Mouse (Mus musculus) spleen, embryonic (tissue): ENCODE data around the gene Ankk1.

ENCODE experiments used
- CTCF ChIA-PET: fragments of 350-600 bp; sonication (Branson Sonifier 250); formaldehyde crosslinking; loops from one replicate; lab custom pipeline; 2022; lab: Charles Lee

Gene Ankk1

GRCm38 (mm10) chr9:49426921-49427320 lies at the start of gene Ankk1:
Gene Ankk1 (minus strand): TSS chr9:49427021.
- CTCF ChIA-PET, result no interaction called here

- CTCF ChIA-PET, result no interaction called here
Measured at GRCm38 (mm10) chr9:49472126-49472525, 45.3 kb upstream of the Ankk1 start.

DNA sequence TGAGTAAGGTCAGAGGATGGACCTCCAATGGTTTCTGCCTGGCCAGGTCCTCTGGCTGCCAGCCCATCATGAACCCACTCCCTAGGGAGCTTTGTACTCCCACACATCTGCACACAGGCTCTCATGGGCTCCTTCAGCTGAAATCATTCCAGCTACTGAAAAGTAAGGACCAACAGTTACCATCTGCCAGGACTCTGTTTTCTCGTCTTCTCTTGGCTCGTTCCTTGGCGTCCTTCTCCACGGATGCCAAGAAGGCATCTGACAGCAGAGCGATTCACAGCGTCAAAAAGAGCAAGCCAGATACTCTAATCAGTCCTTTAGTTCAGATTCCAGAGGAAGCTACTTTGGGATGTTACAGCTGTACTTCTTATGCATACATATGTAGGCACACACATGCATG lies 44.1 kb upstream of the Ankk1 start:
- CTCF ChIA-PET, result no interaction called here

DNA sequence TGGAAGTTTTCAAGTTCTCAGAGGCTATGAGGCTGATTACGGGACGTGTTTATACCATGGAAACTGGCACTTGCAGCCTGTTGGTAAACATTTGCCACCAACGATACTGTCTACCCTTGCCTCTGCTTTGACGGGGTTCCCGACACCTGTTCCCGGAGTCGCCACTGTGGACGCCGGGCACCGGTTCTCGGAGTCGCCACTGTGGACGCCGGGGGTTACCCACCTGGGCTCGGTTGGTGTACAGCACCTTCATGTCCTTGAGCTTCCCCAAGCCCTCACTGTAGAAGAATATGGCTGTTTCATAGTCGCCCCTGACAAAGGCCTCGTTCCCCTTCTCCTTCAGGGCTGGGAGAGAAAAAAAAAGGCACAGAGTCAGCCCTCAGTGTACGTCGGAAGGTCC lies 43.2 kb upstream of the Ankk1 start:
- CTCF ChIA-PET, result no interaction called here

DNA sequence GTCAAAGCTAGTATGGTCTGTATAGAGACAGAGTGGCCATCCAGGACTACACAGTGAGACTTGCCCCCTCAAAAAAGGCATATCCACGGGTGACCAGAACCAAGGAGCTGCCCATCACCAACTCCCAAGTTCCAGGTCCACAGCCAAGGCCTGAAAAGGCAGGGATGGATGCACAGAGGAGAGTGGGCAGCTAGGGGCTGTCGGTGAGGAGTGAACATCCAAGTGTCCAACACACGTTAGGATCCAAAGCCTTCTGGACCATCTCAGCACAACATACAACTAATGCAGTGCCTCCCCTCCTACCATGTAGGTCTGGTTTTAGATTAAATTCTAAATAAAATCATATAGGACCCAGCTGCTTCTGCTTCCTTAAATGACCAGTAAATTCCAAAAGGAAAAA lies 29.3 kb upstream of the Ankk1 start:
- CTCF ChIA-PET, result no interaction called here

DNA sequence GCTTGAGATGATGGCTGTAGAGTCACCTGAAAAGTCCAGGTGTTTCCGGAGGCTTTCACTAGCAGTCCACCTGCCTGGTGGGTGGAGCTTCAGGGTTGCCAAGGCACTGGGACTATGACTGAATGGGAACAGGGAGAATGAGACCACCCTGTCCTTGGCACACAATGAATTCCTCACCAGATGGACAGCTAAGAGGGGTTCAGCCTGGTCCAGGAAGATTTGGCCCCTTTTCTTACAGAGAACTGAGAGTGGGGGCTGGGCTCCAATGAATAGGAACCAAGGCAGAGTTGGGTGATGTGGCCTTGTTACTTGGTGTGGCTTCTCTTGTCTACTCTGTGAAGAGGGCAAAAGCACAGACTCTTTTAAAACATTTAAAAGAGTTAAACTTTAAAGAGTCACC lies 25.6 kb upstream of the Ankk1 start:
- CTCF ChIA-PET, result no interaction called here

DNA sequence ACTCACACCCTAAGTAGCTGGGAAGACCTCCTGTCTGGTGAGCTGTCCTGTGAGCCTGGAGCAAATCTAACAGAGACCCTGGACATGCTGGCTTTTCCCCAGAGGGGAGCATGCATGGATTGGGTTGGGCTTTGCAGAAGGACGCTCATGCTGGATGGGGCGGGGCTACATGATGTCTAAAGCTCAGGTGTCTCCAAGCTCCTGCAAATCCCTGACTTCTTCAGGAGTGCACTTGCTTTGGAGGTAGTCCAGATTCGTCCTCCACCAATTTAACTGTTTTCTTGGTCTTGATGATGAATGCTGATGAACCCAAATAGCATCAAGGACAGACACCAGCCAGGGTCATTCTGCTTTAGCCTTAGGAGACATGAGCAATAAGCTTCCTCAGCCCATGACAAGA lies 23.7 kb upstream of the Ankk1 start:
- CTCF ChIA-PET, result no interaction called here

DNA sequence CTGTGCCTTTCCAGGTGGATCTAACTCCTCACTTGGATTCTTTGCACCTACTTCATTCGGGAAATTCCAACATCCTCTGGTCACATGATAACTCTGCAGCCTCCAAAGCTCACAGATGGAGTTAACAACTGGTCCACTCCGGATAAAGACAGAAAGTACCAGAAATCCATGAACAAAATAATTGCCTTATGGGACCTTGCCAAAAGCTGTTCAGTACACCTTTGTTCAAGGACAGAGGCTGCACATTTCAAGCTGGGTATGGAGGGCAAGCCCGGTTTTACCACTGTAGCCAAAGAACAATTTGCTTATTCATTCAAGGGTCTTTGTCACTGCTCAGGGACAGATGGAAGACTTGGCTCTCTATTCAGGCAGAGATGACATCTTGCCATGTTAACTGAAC lies 15.8 kb upstream of the Ankk1 start:
- CTCF ChIA-PET, result no interaction called here

- CTCF ChIA-PET, result no interaction called here
Measured at GRCm38 (mm10) chr9:49427478-49427877, 657 bp upstream of the Ankk1 start.

DNA sequence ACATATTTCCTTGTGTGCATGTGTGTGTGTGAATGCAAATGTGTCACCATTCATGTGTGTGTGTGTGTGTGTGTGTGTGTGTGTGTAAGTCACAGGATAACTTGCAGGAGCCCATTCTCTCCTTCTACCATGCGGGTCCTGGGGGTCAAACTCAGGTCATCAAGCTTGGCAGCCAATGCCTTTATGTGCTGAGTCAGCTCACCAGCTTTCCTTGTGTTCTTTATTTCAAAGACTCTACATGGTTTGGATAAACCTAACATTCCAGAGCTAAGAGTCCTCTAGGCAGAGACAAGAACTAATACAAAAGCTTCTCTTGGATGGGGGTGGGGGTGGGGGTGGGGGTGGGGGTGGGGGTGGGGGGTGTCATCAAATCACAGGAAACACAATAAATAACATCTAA lies 1.2 kb downstream of the Ankk1 start:
- CTCF ChIA-PET, result interaction anchor here (0.6 kb wide), 1 partner anchor 66 kb away, joined by 8 read pairs; no protein-coding TSS in a partner anchor

- CTCF ChIA-PET, result interaction anchor here (0.6 kb wide), 1 partner anchor 25 kb away, joined by 4 read pairs; no protein-coding TSS in a partner anchor
Measured at GRCm38 (mm10) chr9:49423866-49424265, 3.0 kb downstream of the Ankk1 start.

DNA sequence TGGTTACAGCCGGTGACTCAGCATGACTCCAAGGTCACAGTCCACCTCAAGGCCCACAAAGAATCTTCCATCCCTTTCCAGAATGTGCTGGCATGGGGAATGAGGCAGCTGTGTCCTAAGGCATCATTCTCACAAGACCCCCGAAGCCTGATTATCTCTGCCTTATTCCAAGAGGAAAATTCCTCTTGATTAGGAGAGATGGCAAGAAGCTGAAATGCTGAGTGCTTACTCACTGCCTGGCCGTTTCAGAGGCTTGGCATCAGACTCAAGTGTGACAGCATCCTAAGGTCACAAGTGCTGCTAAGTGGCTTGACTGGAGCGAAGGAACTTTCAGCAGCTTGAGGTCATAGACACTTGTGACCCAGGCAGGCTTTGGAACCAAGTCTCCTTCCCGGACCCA lies 16.2 kb downstream of the Ankk1 start:
- CTCF ChIA-PET, result no interaction called here

- CTCF ChIA-PET, result no interaction called here
Measured at GRCm38 (mm10) chr9:49407028-49407427, 19.8 kb downstream of the Ankk1 start.

DNA sequence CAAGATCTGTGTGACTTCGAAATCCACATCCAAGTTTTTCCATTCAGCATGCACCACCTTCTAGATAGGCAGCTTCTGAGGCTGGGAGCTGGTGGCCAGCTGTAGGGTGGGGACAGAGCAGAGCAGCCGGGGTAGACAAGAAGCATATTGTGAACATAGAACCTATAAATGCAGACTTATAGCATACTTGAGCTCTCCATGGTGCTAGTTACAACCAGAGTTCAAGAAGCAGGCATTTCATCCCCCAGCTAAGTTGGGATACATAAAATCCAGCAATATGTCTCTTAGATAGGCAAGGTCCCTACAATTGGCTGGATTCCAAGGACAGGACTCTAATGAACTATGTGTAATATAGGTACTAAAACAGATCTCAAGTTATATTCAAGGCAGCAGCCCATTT lies 23.1 kb downstream of the Ankk1 start:
- CTCF ChIA-PET, result no interaction called here

- CTCF ChIA-PET, result no interaction called here
Measured at GRCm38 (mm10) chr9:49396006-49396405, 30.8 kb downstream of the Ankk1 start.

DNA sequence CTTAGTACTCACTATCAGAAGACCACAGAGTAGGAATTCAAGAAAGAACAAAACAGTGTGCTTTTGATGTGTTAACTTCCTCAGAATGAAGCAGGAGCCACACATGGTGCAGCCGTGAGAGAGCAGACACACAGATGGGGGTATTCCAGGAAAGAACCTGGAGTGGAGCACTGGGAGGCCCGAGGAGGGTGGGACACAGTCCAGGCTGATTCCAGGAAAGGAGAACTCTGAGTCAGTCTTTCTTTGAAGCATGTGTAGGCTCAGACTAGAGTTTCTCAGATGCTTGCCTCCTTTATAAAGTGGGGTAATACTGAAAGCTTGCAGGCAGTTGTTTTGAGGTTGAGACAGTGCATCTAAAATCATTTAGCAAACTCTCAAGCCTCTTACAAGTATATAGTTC lies 34.6 kb downstream of the Ankk1 start:
- CTCF ChIA-PET, result no interaction called here

DNA sequence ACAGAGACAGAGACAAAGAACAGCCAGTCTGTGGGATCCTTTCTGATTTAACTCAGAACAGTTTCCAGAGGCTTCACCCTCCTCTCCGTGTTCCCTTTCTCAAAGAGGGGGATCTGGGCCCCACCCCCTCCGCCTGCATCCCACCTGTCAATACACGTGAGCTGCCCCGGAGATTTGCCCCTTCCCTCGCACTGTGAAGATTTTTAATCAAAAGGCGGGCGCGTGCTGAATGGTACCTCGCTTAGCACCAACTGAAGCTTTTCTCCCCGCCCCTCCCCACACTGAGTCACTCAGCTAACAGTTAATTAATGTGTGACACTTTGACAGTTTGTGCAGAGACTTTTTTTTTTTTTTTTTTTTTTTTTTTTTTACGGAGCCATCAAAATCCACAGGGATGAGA lies 40.7 kb downstream of the Ankk1 start:
- CTCF ChIA-PET, result no interaction called here

DNA sequence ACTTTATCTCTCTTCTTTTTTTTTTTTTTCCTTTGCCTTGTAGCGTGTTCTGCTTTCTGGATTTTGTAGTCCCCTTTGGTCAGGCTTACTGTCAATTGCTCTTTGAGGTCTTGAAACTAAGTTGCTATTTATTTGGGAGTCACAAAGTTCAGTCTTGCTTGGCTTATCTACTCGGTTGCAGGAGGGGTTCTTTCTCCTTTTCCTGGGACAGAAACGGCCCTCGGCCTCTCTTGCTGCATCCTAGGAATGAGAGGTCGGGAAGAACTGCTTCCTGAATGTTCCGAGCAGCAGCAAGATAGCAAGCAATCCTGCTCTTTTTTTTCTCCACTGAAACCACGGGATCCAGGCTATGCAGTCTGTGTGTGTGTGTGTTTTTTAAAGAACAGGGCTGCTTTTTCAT lies 41.5 kb downstream of the Ankk1 start:
- CTCF ChIA-PET, result no interaction called here

DNA sequence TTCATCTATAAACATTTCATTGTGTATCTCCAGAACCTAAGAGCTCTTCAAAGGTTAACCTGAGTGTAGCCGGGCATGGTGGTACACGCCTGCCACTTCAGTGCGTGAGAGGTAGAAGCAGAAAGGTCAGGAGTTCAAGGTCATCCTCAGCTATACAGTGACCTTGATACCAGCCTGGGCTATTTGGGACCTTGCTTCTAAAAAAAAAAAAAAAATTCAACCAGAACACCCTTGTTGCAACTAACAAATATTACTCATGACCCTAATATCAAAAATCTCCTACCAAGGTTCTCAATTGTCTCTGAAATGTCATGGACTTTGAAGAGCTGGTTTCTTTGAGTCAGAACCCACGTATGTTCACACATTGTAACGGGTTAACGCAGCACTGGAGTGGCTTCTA lies 42.0 kb downstream of the Ankk1 start:
- CTCF ChIA-PET, result no interaction called here

DNA sequence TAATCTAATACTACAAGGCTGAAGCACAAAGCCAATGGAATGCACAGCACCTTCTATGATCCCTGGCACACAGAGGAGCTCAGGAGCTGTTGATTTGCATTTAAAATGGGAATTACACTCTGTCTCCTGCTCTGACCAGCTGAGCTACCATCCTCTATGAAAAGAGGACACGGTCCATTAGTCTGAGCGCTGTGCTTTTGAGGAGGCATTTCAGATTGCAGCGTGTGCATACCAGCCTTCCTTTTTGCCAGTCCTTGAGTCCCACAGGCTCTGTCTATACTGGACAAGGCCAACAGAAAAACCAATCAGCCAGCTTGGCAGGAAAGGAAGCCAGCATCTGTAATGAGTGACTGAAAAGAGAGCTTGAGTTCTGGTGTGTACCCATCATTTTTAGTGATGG lies 42.8 kb downstream of the Ankk1 start:
- CTCF ChIA-PET, result no interaction called here

GRCm38 (mm10) chr9:49379962-49380361 lies 46.9 kb downstream of the Ankk1 start:
- CTCF ChIA-PET, result no interaction called here

DNA sequence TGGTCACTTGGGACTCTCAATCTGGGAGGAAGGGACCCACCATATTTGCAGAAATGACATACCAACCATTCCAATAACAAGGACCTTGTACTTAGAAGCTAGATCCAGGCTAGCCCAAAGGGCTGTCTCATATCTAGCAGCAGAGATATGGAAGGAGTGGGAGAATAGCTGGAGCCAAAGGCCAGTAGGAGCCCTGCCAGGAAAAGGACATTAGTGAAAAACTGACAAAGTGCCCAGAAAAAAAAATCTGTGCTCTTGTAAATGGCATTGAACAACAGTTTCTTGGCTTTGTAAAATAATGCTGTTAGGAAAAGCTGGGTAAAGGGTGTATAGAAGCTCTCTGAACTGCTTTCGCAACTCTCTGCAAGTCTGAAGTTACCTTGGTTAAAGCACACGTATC lies 52.9 kb downstream of the Ankk1 start:
- CTCF ChIA-PET, result no interaction called here

DNA sequence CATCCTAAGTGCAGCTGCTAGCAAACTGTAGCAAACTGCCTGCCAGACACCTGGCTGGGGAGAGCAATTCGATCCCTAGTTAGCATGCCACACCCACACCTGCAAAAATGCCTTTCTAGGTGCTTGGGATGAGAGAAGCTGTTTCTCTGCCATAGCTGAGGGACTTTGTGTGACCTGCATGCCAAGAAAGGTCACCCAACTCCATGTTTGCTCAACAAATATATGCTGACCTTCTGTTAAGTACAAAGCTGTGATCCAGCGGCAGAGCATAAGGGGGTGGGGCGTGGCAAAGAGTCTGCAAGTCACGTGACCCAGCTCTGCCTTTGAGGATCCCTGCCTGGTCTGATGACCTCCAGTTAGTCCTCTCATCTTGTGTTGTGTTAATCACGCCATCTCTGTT lies 61.1 kb downstream of the Ankk1 start:
- CTCF ChIA-PET, result no interaction called here
